Mouse (Mus musculus) sigmoid colon, adult 10 weeks (tissue): Measurements from ENCODE around the gene Gtf2ird1. TPM values are rescaled to one million over a fixed set of nuclear protein-coding genes. Genes with fewer than 3 reads are reported as not detected.

ENCODE experiments used
- polyA plus RNA-seq: library from polyadenylated mRNA; stranded (reverse); fragments of 350-450 nt; fragmentation: Illumina TruSeq; extraction: RNeasy Lipid Tissue Mini Kit (QIAGEN cat#74804); gene quantifications from one replicate; pipeline ENCODE4 v1.2.3, GENCODE M21; 2014; ENCODE audit warnings: low read depth, low replicate concordance

Gtf2ird1 gene
- 17.2 TPM for polyA plus RNA-seq

GRCm38 (mm10) chr5:134456503-134456962 lies at the start of gene Gtf2ird1:
Gene Gtf2ird1, minus strand, starts transcription at chr5:134456716.

GRCm38 (mm10) chr5:134314688-134315622 lies 141.6 kb downstream of the Gtf2ird1 start, which contains the start of gene Gtf2i:
Gene Gtf2i, minus strand, starts transcription at chr5:134314760.

Other genes starting within 250 kb of the Gtf2ird1 start
- gene Ncf1, start 227.1 kb downstream of the Gtf2ird1 start, polyA plus RNA-seq, result 3.3 TPM
- gene Gtf2i, start 142.0 kb downstream of the Gtf2ird1 start, polyA plus RNA-seq, result 43.3 TPM
- gene Clip2, start 95.7 kb upstream of the Gtf2ird1 start, polyA plus RNA-seq, result 1.2 TPM
- 0.22 TPM for gene Syna, start 103.5 kb upstream of the Gtf2ird1 start, polyA plus RNA-seq
- gene Rfc2, start 124.7 kb upstream of the Gtf2ird1 start, polyA plus RNA-seq, result 9.1 TPM
- gene Lat2, start 158.3 kb upstream of the Gtf2ird1 start, polyA plus RNA-seq, result 4.4 TPM
- 116 TPM for gene Eif4h, start 182.8 kb upstream of the Gtf2ird1 start, polyA plus RNA-seq
- gene Limk1, start 231.9 kb upstream of the Gtf2ird1 start, polyA plus RNA-seq, result 0.57 TPM